In the genomic region with DNA sequence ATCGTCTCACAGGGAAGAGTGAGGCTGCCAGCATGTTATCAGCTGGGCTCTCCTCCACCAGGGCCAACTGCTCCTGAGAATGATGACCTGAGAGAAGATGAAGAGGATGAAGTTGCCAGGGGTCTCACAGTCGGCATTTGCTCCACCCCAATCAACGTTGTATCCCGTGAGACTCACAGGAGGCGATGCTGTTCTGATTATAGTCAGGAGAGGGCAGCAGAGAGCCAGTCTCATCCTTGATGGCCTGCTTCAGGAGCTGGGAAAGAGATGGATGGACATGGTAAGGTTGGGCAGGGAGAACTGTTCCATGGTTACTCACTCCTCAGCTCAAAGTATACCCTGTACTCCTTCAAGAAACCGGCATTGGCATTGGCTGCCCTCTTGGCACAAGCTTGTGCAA, we compare ENCODE assay signal across 10 mouse cellular contexts. TPM values are rescaled to one million over a fixed set of nuclear protein-coding genes. Genes with fewer than 3 reads are reported as not detected.
DNase-seq lines count a peak whose midpoint lies in the region; ATAC-seq and TF ChIP-seq lines count a peak whose summit lies in the region.
"Had no signal": no experiment of that assay in that cellular context is flagged by ENCODE, and none has a peak within 500 bp of the region (broad histone marks: within the 10 kb centered on the region; RNA-seq: fewer than 3 reads in every experiment).

No protein-coding gene starts in this region.

- H3K4me2 ChIP-seq in kidney, embryonic 16.5 days (replicated peaks; ENCODE audit: low read depth, low read length): no peak overlapping the region
- H3K4me2 ChIP-seq: midbrain, embryonic 12.5 days had no signal

- peaks cover 2% of the 10 kb centered on the region; the same call in 1 of the 2 replicates for H3K27me3 ChIP-seq in kidney, adult 2 months (replicated peaks; ENCODE audit: control insufficient read depth, insufficient read depth, low read length)
- peaks cover 17% of the 10 kb centered on the region for H3K27me3 ChIP-seq in kidney, embryonic 16.5 days (ENCODE audit: insufficient read depth, low read length)

- TF ChIP-seq POLR2A in kidney, adult 2 months (IDR thresholded peaks at IDR 0.05; ENCODE audit: low read depth, low read length): no peak

- intact Hi-C loops in left cerebral cortex, postnatal 25 days (cut with DNase I): loop anchor here (1.0 kb wide), 1 partner anchor 25 kb away; no protein-coding TSS in a partner anchor

- no peak overlapping the region for H3K27ac ChIP-seq in kidney, adult 2 months (ENCODE audit: insufficient read depth, low read depth, low read length)
- no peak overlapping the region for H3K27ac ChIP-seq in kidney, embryonic 16.5 days (ENCODE audit: low read length)
- H3K27ac ChIP-seq: midbrain, embryonic 12.5 days had no signal

- WGBS in kidney, adult 2 months: 18% methylated on average over 6 of the region's 6 CpGs
- 22% methylated on average over 6 of the region's 6 CpGs for WGBS in kidney, embryonic 16.5 days

- TF ChIP-seq CTCF in kidney, adult 2 months (conservative IDR thresholded peaks at IDR 0.05; ENCODE audit: insufficient read depth, insufficient read length, low read depth, low read length): peak; percentile 96

- no peaks in the 10 kb centered on the region for H3K9me3 ChIP-seq in kidney, embryonic 16.5 days (ENCODE audit: low read length)
- H3K9me3 ChIP-seq: midbrain, embryonic 12.5 days had no signal

- H3K9ac ChIP-seq in kidney, embryonic 16.5 days (replicated peaks; ENCODE audit: low read length): no peak overlapping the region
- H3K9ac ChIP-seq: midbrain, embryonic 12.5 days had no signal

- ATAC-seq in kidney, embryonic 16.5 days (ENCODE audit: low FRiP score, low TSS enrichment): no peak

- no peaks in the 10 kb centered on the region for H3K4me1 ChIP-seq in kidney, adult 2 months (ENCODE audit: control insufficient read depth, insufficient read depth, low read length)
- H3K4me1 ChIP-seq in kidney, embryonic 16.5 days (ENCODE audit: insufficient read depth, low read length): peaks cover 10% of the 10 kb centered on the region

- H3K4me3 ChIP-seq in kidney, adult 2 months (ENCODE audit: insufficient read depth, low read depth, low read length): no peak overlapping the region
- H3K4me3 ChIP-seq in kidney, embryonic 16.5 days (ENCODE audit: low read length): no peak overlapping the region
- H3K4me3 ChIP-seq: erythroblast, embryonic 14.5 days; midbrain, embryonic 12.5 days had no signal

- no peaks in the 10 kb centered on the region for H3K36me3 ChIP-seq in kidney, adult 2 months (ENCODE audit: control insufficient read depth, insufficient read depth, low read length)
- no peaks in the 10 kb centered on the region for H3K36me3 ChIP-seq in kidney, embryonic 16.5 days (ENCODE audit: insufficient read depth, low read length)
- H3K36me3 ChIP-seq: midbrain, embryonic 12.5 days had no signal

- DNase-seq in kidney, adult 2 months: peak; percentile 67
- peak; percentile 84 for DNase-seq in R1 (ENCODE audit: low read depth, low spot score)
- peak; percentile 59 to 83 for DNase-seq in cerebellum, postnatal 4 days (ENCODE audit: low spot score in 2 of 2)
- DNase-seq in heart, postnatal 4 days: peak; percentile 85
- DNase-seq in left cerebral cortex, postnatal 25 days (ENCODE audit: low spot score in 2 of 2): peak; percentile 70 to 76
- DNase-seq in ovary, postnatal 14 days (ENCODE audit: low spot score): peak; percentile 77
- DNase-seq in thymus, postnatal 25 days: peak; percentile 77

RNA-seq across cellular contexts. Expression of a gene that starts 5.0 kb away (rescaled TPM):
- 0.42 and 0.75 TPM in 2 replicates for polyA plus RNA-seq in kidney, adult 2 months (2012; rRNA removed)
- 0.76 and 0.77 TPM in 2 replicates for polyA plus RNA-seq in kidney, embryonic 16.5 days (2015; fragmentation: Nextera tagmentation; extraction: Ambion mirVana)
- 1 to 10 TPM; 8.6 to 9.4 TPM for total RNA-seq in heart, postnatal 4 days (2021)
- 1 to 10 TPM; 1.5 to 2.1 TPM for total RNA-seq in left cerebral cortex, postnatal 25 days (2021)
- polyA plus RNA-seq: erythroblast, embryonic 14.5 days had no signal

RNA-seq across cellular contexts. Expression of a gene that starts 22.4 kb away (rescaled TPM):
- 0.73 and 2.5 TPM in 2 replicates for polyA plus RNA-seq in kidney, adult 2 months (2012; rRNA removed)
- polyA plus RNA-seq in kidney, embryonic 16.5 days (2015; fragmentation: Nextera tagmentation; extraction: Ambion mirVana): 0.99 and 1.6 TPM in 2 replicates
- total RNA-seq in heart, postnatal 4 days (2021): under 1 TPM; 0.47 to 0.52 TPM
- 1 to 10 TPM in 1 of 2 experiments, under 1 TPM in 1; 0.16 to 1.0 TPM for total RNA-seq in left cerebral cortex, postnatal 25 days (2021)

RNA-seq across cellular contexts. Expression of a gene that starts 36.5 kb away (rescaled TPM):
- polyA plus RNA-seq in kidney, adult 2 months (2012; rRNA removed): 95.2 and 107 TPM in 2 replicates
- polyA plus RNA-seq in kidney, embryonic 16.5 days (2015; fragmentation: Nextera tagmentation; extraction: Ambion mirVana): 42.9 and 46.7 TPM in 2 replicates
- total RNA-seq in heart, postnatal 4 days (2021): 10 to 100 TPM; 33.5 to 36.8 TPM
- 100 to 1,000 TPM; 261 to 278 TPM for total RNA-seq in left cerebral cortex, postnatal 25 days (2021)

RNA-seq across cellular contexts. Expression of a gene that starts 57.4 kb away (rescaled TPM):
- polyA plus RNA-seq in kidney, adult 2 months (2012; rRNA removed): 0.75 and 0.98 TPM in 2 replicates
- polyA plus RNA-seq in kidney, embryonic 16.5 days (2015; fragmentation: Nextera tagmentation; extraction: Ambion mirVana): 0.10 TPM in 1 of 2 replicates, not detected in the other
- total RNA-seq in heart, postnatal 4 days (2021): under 1 TPM in 1 of 2 experiments, not detected in 1; 0.18 TPM
- total RNA-seq in left cerebral cortex, postnatal 25 days (2021): 100 to 1,000 TPM; 182 to 212 TPM
- polyA plus RNA-seq: erythroblast, embryonic 14.5 days; midbrain, embryonic 12.5 days had no signal

Comparison
In these comparisons a context has a peak if more than half of its experiments do, and no peak if none do; other contexts are left out.
1. RNA of a gene that starts 36.5 kb away (total RNA-seq): 261 to 278 TPM in left cerebral cortex, postnatal 25 days; 33.5 to 36.8 TPM in heart, postnatal 4 days; every median in the first group is over 4 times any median in the second.
2. Peak in every context shown above with its lines, with median percentiles within 50 percentile points of each other: DNase-seq.